Mouse (Mus musculus): ENCODE measurements around the gene Bms1.

Gene Bms1

DNA sequence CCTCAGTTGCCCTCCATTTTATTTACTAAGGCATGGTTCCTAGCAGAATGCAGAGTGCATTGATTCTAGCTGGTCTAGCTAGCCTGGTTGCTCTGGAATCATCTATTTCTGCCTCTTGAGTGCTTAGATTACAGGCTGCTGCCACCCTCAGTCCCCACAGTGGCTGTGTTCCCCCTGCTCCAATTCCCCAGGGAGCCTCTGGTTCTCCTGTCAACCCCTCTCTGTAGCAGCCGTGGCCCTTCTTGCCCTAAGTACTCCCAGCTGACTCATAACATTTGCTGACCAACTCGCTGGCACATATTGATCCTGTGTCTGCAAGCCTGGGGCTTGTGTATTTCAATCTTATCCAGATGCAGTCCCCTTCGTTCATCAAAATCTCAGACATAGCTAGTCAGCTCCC, 53.1 kb downstream of the Bms1 start:
- in situ Hi-C loops (cut with MboI, MseI), result loop anchor here (5.0 kb wide), 1 partner anchor 189 kb away; no protein-coding TSS in a partner anchor

DNA sequence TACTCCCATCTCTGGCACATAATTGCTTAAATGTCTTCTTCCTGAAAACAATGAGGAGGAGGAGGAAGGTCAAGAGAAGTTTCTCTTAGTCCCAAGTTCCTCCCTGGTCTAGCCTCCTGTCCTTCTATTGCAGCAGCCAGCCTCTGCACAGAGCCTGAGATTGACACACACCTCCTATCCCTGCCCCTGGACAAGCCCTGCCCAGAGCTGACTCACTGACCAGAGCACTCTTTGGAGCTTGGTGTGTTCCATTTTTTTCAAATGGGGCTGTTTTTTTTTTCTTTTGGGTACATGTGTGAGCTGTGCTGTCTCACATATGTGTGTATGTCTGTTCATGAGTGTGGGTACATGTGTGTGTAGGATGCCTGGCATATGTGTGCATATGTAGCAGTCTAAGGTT, 53.5 kb downstream of the Bms1 start:
- in situ Hi-C loops (cut with MboI, MseI), result loop anchor here (5.0 kb wide), 1 partner anchor 188 kb away; no protein-coding TSS in a partner anchor

DNA sequence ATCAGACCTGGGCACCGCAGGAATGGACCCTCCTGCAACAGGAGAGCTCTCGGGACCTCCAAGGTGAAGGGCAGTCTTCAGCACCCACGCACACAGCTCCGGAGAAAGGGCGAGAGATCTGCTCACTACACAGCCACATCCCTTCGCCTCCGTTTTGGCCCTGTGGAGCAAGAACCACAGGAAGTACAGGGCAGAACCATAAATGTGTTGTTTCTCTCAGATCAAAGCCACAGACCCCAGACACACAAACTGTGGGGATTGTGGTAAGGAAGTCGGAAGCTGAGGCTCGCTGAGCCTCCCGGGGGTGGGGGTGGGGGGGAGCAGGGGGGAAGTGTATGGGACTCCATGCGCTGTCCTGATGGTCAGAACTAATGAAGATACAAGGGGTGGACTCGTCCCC, 68.9 kb downstream of the Bms1 start:
- in situ Hi-C loops (cut with MboI, MseI), result no loop called here

DNA sequence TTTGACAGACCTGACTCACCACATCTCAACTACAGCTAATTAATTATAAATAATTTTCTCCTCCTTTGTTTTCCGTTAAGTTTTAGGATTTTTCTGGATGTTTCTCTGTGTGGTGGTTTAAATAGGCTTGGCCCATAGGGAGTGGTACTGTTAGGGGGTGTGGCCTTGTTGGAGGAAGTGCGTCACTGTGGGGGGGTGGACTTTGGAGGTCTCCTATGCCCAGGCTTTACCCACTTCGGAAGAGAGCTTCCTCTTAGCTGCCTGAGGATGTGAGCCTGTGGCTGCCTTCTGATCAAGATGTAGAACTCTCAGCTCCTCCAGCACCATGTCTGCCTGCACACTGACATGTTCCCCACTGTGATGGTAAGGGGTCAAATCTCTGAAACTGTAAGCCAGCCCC, 71.1 kb downstream of the Bms1 start:
- in situ Hi-C loops (cut with MboI, MseI), result no loop called here

DNA sequence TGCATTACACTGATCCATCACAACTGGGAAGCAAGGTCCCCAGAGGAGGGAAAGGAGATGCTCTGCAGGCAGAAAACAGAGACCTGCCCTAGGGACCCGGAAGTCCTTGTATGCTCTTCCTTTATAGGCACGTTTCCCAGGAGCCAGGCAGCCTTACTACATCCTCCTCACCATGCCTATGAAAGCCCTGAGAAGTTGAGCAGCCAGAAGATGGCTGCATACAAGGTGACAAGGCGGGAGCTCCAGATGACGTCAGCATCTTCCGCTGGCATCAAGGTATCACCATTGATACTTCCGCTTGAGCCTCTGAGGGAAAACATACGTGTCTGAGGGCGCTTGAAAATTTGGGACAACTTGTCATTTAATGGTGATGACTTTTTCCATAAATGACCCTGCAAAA, 72.0 kb downstream of the Bms1 start:
- in situ Hi-C loops (cut with MboI, MseI), result no loop called here

DNA sequence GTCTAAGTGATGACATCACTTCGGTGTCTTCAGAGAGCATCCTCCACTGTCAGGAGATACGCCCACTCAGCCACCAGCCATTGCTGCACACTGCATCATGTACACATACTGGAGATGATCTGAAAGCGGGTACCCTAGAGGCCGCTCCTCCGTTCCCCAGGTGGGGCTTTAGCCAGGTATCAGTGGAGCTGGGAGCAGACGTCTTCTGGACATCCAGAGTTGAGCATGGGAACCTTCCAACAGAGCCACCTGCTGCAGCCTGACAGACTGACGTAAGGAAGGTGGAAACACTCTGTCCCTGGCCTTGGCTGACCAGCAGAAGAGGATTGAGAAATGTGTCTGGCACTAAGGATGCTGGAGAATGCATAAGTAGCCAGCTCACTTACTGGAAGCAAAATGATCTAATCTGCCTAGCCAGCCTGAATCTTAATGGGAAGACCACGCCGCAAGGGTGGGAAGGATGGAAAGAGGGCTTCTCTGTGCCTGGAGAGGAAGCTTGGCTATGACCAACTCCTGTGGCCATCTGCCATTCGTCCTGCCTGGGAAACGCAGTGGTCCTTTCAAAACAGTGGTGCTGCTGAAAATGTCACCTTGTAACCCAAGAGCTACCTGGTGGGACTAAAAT, 77.3 kb downstream of the Bms1 start:
- in situ Hi-C loops (cut with MboI, MseI), result no loop called here

DNA sequence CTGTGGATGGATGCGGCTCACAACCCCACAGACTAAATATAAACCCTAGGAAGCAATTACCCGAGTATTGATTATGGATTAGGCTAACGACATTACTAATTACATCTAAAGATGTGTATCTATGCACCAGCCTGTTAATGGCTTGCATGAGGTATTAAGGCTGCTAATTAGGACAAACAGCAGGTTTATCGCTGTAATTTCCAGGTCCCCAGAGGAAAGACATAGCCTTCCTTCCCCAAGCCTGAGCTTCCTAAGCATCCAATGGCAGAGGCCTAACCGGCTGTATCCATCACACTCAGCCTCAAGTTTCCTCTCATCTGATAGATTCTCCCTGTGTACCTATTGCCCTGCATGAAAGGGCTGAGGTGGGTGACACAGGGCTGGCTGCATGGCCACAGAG, 81.6 kb downstream of the Bms1 start:
- in situ Hi-C loops (cut with MboI, MseI), result no loop called here

DNA sequence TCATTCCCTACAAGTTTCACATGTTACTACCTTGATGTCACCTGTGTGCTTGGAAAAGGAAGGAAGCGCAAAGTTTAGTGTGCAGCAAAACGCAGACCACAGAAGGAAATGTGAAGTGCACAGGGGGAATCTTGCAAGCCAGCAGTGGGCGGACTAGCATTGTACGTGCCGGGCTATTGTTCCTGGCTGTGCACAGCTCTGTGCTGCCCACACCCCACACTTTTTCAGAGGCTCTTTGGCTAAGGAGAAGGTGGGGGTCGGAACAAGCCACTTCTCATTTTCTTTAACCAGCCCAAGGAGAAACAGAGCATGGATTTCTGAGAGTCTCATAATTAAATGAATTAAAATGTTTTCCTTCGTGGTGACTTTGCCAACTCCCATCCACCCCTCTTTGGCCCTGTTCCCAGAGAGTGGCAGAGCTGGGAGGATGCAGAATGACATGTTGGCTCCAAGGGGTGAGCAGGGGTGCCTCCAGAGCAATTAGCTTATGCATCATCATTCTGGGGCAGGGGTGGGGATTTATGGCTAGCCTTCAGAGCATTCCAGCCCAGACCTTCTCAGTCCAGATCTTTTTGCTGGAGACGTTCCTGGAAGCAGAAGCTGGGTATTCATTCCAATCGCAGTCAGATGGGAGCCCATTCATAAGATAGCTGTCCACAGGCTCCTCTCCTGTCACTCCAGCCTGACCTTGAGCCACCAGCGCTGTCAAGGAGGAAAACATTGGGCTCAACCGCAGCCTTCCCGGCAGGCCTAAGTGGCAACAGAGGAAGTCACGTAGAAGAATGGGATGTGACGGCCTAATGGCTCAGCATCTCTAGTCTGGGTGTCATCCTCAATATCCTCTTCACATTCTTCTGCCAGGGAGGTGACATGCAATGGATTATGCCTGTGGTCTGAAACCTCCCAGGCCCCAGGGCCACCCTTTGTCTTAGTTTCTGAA, 82.5 kb downstream of the Bms1 start:
- in situ Hi-C loops (cut with MboI, MseI), result no loop called here

DNA sequence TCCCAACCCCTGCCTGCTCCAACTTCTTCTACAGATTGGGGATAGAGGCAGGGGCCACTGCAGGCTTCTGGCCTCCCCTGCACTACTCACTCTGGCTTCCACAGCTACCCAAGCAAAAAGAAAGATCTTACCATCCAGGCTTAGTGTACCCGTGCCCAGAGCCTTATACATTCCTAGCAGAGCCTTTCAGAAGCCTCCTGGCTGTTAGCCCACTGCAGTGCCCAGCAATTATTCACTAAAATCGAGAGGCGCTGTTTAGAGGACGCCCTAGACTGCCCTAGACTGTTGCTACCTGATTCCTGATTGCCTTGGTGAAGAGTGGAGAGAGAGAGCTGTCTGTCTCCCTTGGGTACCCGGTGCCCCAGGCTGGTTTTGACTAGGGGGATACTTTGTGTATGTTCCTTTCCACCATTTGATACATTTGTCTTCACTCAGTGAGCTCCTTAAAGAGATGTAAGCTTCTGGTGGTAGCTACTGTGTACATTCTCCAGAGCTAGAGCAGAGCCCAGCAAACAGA, 83.3 kb downstream of the Bms1 start:
- in situ Hi-C loops (cut with MboI, MseI), result no loop called here

DNA sequence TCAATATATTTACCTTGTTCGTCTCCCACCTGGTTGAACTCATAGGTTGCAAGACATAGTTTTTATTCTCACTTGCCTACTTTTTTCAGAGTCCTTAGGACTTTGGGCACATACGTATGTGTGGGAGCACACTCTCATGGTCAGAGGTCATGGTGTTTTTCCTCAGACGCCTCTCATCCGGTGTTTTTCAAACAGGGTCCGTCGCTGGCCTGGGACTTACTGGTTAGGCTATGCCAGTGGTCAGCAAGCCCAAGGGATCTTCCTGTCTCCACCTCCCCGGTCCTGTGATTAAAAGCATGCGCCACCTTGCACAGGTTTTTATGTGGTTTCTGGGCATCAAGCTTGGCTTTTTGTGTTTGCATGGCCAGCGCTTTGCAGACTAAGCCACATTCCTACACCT, 85.4 kb downstream of the Bms1 start:
- in situ Hi-C loops (cut with MboI, MseI), result no loop called here
